Mouse (Mus musculus) c-Kit-positive CD71-positive TER-119-positive erythroid progenitor cells, embryonic 14.5 days (primary cell): ENCODE data around the gene Itgad.

Experiments
- DNase-seq: peaks from one replicate; pipeline ENCODE4 v3.0.0-alpha.2; 2013; ENCODE audit warnings: low spot score

Itgad gene

GRCm38 (mm10) chr7:128244410-128245025 lies 90.3 kb downstream of the Itgad start:
- no peak for DNase-seq

- DNase-seq, result no peak
Observed at GRCm38 (mm10) chr7:128245547-128245946, 91.4 kb downstream of the Itgad start.

GRCm38 (mm10) chr7:128246496-128247391 lies 92.6 kb downstream of the Itgad start, which contains the start of gene Tgfb1i1:
Gene Tgfb1i1 (plus strand): TSS chr7:128246812.
- DNase-seq, result peak; percentile 34

GRCm38 (mm10) chr7:128247443-128247842 lies 93.3 kb downstream of the Itgad start:
- DNase-seq, result peak; percentile 93

GRCm38 (mm10) chr7:128248081-128249042 lies 94.2 kb downstream of the Itgad start:
- DNase-seq, result no peak

GRCm38 (mm10) chr7:128249998-128250397 lies 95.8 kb downstream of the Itgad start:
- no peak for DNase-seq

- DNase-seq, result no peak
Observed at GRCm38 (mm10) chr7:128251946-128252345, 97.8 kb downstream of the Itgad start.

GRCm38 (mm10) chr7:128252609-128253008 lies 98.4 kb downstream of the Itgad start:
- DNase-seq, result no peak

GRCm38 (mm10) chr7:128254978-128255377 lies 100.8 kb downstream of the Itgad start:
- no peak for DNase-seq

- DNase-seq, result no peak
Observed at GRCm38 (mm10) chr7:128255757-128256156, 101.6 kb downstream of the Itgad start.

GRCm38 (mm10) chr7:128256783-128257334 lies 102.7 kb downstream of the Itgad start:
- no peak for DNase-seq

GRCm38 (mm10) chr7:128265411-128265810 lies 111.2 kb downstream of the Itgad start, which contains the start of gene Slc5a2:
Gene Slc5a2 (plus strand): TSS chr7:128265657.
- DNase-seq, result no peak

- DNase-seq, result no peak
Observed at GRCm38 (mm10) chr7:128266056-128266455, 111.9 kb downstream of the Itgad start.

- no peak for DNase-seq
Observed at GRCm38 (mm10) chr7:128267391-128267790, 113.2 kb downstream of the Itgad start.

- DNase-seq, result no peak
Observed at GRCm38 (mm10) chr7:128267813-128268212, 113.6 kb downstream of the Itgad start.

GRCm38 (mm10) chr7:128270431-128270850 lies 116.3 kb downstream of the Itgad start:
- peak; percentile 81 for DNase-seq

- DNase-seq, result no peak
Observed at GRCm38 (mm10) chr7:128271496-128271895, 117.3 kb downstream of the Itgad start.
